Mouse (Mus musculus): ENCODE data around the gene Sema3e. TPM values are rescaled to one million over a fixed set of nuclear protein-coding genes. Genes with fewer than 3 reads are reported as not detected.

The Sema3e gene
- polyA plus RNA-seq, 1 experiment: 23.6 TPM

- TF ChIP-seq POLR2A (IDR thresholded peaks at IDR 0.05; ENCODE audit: borderline replicate concordance, extremely low read depth, low read depth, low read length): no peak
- no peak for TF ChIP-seq CTCF (IDR thresholded peaks at IDR 0.05; ENCODE audit: insufficient read depth, low read length)
- no peak for DNase-seq
- Histone ChIP-seq H3K4me1 (ENCODE audit: control insufficient read depth, insufficient read depth, low read length) (no peaks in the 10 kb centered on the region), H3K4me3 (replicated peaks; ENCODE audit: extremely low read depth, low read depth, low read length) (no peak overlapping the region)
- WGBS: 58% methylated on average over 4 of the region's 4 CpGs
Measured at GRCm38 (mm10) chr5:14059895-14060553, 34.9 kb downstream of the Sema3e start.

DNA sequence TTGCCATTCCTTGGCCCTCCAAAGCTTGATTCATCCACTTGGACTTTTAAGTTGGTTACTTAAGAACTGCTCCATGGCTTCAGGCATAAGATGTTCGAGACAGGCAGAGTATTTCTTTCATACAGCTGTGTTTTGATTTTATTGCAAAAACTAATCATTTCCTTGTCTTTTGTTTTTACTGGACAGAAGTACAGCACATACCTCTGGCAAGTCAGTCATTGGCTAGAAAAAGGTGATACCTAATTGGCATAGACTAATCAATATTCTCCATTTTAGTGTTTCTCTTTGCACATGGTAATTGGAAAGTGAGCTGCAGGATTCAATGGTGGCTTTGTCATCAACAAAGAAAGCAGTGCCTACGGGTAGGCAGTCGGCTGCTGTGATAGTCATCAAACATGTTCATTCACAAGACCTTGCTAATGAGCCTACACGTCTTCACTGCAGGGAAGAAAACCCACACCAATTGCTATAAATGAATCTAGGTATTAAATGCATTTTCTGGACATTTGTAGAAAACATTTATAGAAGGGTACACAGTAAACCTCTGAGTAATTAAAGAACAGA lies 37.9 kb downstream of the Sema3e start:
- Histone ChIP-seq H3K4me3 (replicated peaks; ENCODE audit: extremely low read depth, low read depth, low read length) (no peak overlapping the region), H3K4me1 (ENCODE audit: control insufficient read depth, insufficient read depth, low read length) (no peaks in the 10 kb centered on the region)
- TF ChIP-seq CTCF (IDR thresholded peaks at IDR 0.05; ENCODE audit: insufficient read depth, low read length) (no peak), POLR2A (IDR thresholded peaks at IDR 0.05; ENCODE audit: borderline replicate concordance, extremely low read depth, low read depth, low read length) (no peak)
- WGBS: 67% methylated on average over 4 of the region's 4 CpGs
- DNase-seq: no peak

DNA sequence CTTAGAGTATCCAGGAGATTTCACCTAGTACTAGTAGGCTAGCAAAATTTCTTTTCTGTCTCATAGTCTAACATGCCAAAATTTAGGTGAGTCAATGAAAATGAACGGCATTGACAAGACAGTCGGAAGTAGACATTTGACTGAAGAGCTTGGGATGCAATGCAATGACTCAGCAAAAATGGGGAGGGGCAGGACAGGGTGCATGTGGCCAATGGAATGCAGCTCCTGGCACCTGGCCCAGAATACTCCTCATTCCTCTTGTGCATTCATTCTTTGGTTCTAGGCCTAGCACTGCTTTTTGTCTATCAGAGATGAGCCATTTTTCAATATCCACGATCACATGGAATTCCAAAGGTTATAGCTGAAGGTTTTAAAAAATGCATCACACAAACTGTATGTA lies 48.1 kb downstream of the Sema3e start:
- Histone ChIP-seq H3K4me3 (replicated peaks; ENCODE audit: extremely low read depth, low read depth, low read length) (no peak overlapping the region), H3K4me1 (ENCODE audit: control insufficient read depth, insufficient read depth, low read length) (no peaks in the 10 kb centered on the region; the same call in 1 of the 2 replicates)
- TF ChIP-seq CTCF (IDR thresholded peaks at IDR 0.05; ENCODE audit: insufficient read depth, low read length): no peak
- TF ChIP-seq POLR2A (IDR thresholded peaks at IDR 0.05; ENCODE audit: borderline replicate concordance, extremely low read depth, low read depth, low read length): no peak
- WGBS: 52% methylated on average over 3 of the region's 3 CpGs
- DNase-seq: peak; percentile 28

DNA sequence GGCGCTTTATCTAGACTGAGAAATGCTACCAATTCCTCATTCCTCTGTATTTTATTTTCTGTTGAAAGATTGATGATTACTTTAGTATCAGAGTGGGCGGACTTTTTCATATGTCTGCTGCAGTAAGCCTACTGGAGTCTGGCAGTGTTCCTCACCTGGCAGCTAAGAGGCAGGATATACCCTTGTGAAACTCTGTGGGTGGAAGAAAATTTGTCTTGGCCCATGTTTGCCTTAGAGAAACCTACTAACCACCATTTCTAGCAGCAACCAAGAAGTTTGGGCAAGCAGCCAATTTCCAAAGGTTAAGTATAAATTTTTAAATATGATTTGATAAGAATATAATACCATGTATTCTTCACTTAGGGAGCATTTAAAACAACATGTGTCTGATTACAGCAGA lies 63.0 kb downstream of the Sema3e start:
- 50% methylated on average over 2 of the region's 2 CpGs for WGBS
- TF ChIP-seq CTCF (IDR thresholded peaks at IDR 0.05; ENCODE audit: insufficient read depth, low read length) (no peak), POLR2A (IDR thresholded peaks at IDR 0.05; ENCODE audit: borderline replicate concordance, extremely low read depth, low read depth, low read length) (no peak)
- no peaks in the 10 kb centered on the region for H3K4me1 ChIP-seq (ENCODE audit: control insufficient read depth, insufficient read depth, low read length)
- no peak for DNase-seq
- H3K4me3 ChIP-seq (replicated peaks; ENCODE audit: extremely low read depth, low read depth, low read length): no peak overlapping the region

DNA sequence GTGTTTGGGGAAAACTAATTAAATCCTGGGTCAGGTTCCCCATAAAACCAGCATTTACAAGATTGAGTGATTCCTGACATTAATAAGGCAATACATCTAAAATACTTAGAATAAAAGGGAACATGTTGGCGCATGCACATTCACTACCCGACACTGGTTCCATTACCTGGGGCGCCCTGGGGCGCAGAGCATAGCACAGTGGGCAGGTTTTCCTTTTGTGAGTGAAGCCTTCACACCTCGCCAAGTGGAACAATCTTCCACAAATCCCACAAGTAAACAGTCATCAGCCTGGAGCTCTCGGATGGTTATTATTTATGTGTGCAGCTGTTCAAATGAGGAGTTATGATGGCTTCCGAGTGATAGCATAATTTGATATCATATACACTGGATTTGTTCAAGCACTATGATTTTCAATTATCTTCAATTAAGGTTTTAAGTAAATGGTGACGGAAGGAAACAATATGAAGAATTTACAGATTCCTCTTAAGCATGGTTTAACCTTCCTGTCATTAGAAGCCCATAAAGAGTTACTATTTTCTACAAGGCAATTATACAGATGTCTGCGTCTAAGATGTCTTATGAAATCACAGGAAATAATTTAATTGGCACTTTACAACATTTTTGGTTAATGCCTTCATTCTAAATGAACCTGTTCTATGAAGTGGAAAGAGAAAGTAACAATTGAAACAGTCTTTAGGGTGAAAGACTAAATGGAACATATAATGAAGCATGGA lies 65.0 kb downstream of the Sema3e start:
- DNase-seq: no peak
- whole genome bisulfite sequencing: 74% methylated on average over 9 of the region's 9 CpGs
- TF ChIP-seq CTCF (IDR thresholded peaks at IDR 0.05; ENCODE audit: insufficient read depth, low read length): no peak
- no peak for TF ChIP-seq POLR2A (IDR thresholded peaks at IDR 0.05; ENCODE audit: borderline replicate concordance, extremely low read depth, low read depth, low read length)
- Histone ChIP-seq H3K4me3 (replicated peaks; ENCODE audit: extremely low read depth, low read depth, low read length) (no peak overlapping the region), H3K4me1 (ENCODE audit: control insufficient read depth, insufficient read depth, low read length) (no peaks in the 10 kb centered on the region)

- H3K4me1 ChIP-seq (ENCODE audit: control insufficient read depth, insufficient read depth, low read length): no peaks in the 10 kb centered on the region
- no peak for DNase-seq
- WGBS: 75% methylated on average over 4 of the region's 4 CpGs
- H3K4me3 ChIP-seq (replicated peaks; ENCODE audit: extremely low read depth, low read depth, low read length): no peak overlapping the region
- TF ChIP-seq CTCF (IDR thresholded peaks at IDR 0.05; ENCODE audit: insufficient read depth, low read length) (no peak), POLR2A (IDR thresholded peaks at IDR 0.05; ENCODE audit: borderline replicate concordance, extremely low read depth, low read depth, low read length) (no peak)
Measured at GRCm38 (mm10) chr5:14090609-14090969, 65.5 kb downstream of the Sema3e start.

- TF ChIP-seq POLR2A (IDR thresholded peaks at IDR 0.05; ENCODE audit: borderline replicate concordance, extremely low read depth, low read depth, low read length): no peak
- no peak for TF ChIP-seq CTCF (IDR thresholded peaks at IDR 0.05; ENCODE audit: insufficient read depth, low read length)
- WGBS: 40% methylated on average over 14 of the region's 14 CpGs
- no peak for DNase-seq
- H3K4me3 ChIP-seq (replicated peaks; ENCODE audit: extremely low read depth, low read depth, low read length): no peak overlapping the region
- H3K4me1 ChIP-seq (ENCODE audit: control insufficient read depth, insufficient read depth, low read length): no peaks in the 10 kb centered on the region
Measured at GRCm38 (mm10) chr5:14092262-14092776, 67.2 kb downstream of the Sema3e start.

GRCm38 (mm10) chr5:14096196-14096595 lies 71.1 kb downstream of the Sema3e start:
- no peak overlapping the region for H3K4me3 ChIP-seq (replicated peaks; ENCODE audit: extremely low read depth, low read depth, low read length)
- H3K4me1 ChIP-seq (ENCODE audit: control insufficient read depth, insufficient read depth, low read length): no peaks in the 10 kb centered on the region
- DNase-seq: no peak
- WGBS: 74% methylated on average over 1 of the region's 1 CpGs
- no peak for TF ChIP-seq POLR2A (IDR thresholded peaks at IDR 0.05; ENCODE audit: borderline replicate concordance, extremely low read depth, low read depth, low read length)
- no peak for TF ChIP-seq CTCF (IDR thresholded peaks at IDR 0.05; ENCODE audit: insufficient read depth, low read length)

- no peak for TF ChIP-seq POLR2A (IDR thresholded peaks at IDR 0.05; ENCODE audit: borderline replicate concordance, extremely low read depth, low read depth, low read length)
- no peak for TF ChIP-seq CTCF (IDR thresholded peaks at IDR 0.05; ENCODE audit: insufficient read depth, low read length)
- Histone ChIP-seq H3K4me3 (replicated peaks; ENCODE audit: extremely low read depth, low read depth, low read length) (no peak overlapping the region), H3K4me1 (ENCODE audit: control insufficient read depth, insufficient read depth, low read length) (no peaks in the 10 kb centered on the region)
- no peak for DNase-seq
- 63% methylated on average over 3 of the region's 3 CpGs for WGBS
Measured at GRCm38 (mm10) chr5:14098677-14099076, 73.6 kb downstream of the Sema3e start.

All from lung, adult 2 months (tissue).